Mouse (Mus musculus): ENCODE results near the gene Izumo1r.

Izumo1r gene

DNA sequence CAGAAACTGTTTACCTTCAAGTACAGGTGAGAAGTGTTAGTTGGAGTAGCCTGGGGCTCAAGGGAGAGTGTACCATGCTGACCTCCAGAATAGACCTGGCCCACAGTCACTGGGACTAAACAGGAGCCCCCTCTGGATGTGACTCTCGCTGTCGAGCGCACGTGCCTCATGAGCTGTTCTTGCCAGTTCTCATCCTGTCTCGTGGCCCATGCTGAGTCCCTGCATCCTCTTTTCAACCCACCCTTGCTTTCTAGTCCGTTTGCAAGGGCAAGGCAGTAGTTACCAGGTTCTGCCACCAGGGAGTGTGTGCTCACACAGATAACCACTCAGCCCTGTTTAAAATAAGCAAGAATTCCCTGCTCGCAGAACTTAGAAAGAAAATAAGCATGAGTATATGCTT lies 36.8 kb downstream of the Izumo1r start:
- peak in 1 of 2 experiments; percentile 80 for DNase-seq (ENCODE audit: low spot score in 2 of 2)

GRCm38 (mm10) chr9:14864726-14865125 lies 39.0 kb downstream of the Izumo1r start:
- no peak for DNase-seq (ENCODE audit: low spot score in 2 of 2)

DNA sequence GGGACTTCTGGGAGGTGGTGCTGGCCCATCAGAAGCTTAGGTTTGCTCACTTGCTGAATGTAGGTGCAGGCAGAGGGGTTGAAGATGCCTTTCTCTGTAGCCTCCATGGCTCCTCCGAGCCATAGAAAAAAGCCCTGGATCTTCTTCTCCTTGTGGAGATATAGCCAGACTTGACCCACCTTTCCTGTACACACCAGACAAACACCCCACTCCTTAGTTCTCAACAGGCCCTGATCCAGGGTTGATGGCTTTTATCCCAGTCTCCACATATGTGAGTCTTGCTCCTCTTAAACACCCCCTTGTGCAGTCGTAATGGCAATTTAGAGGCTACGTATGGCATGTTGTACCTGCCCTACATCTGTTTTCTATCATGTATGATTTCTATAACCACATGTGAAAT lies 40.6 kb downstream of the Izumo1r start:
- no peak for DNase-seq (ENCODE audit: low spot score in 2 of 2)

DNA sequence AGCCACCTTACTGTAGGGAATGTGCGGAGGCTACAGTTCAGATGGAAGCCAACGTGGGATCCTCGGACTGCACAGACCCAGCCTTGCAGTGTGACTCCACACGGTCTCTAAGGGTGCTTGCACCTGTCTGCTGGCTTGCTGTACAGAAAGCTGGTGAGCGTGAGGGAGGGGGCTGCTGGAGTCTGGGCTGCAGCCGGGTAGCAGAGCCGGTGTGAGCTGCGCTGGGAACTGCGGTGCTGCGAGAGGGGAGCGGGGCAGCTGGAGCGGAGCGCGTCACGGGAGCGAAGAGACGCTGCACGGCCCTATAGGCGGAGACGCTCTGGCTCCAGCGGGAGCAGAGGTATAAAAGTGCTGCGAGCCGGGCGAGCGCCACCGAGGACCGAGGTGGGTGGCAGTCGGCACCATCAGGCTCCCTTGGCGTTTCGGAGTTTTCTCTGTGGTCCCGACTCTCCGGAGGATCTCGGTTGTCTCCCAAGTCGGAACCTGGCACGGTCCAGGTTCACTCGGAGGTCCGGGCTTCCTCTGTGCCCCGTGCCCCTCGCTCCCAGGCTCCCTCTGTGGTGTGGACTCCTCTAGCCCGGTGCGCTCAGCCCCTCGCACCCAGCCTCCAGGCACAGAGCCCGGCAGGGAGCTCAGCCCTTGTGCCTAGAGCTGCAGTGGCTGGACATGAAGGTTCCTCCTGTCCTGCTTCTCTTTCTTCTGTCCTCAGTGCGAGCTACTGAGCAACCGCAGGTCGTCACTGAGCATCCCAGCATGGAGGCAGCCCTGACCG lies 43.7 kb downstream of the Izumo1r start, which contains the start of gene Gpr83:
TSS of gene Gpr83 (plus strand) at position 343 of the 772 bp plus-strand sequence.
- DNase-seq (ENCODE audit: low spot score in 2 of 2), result peak in 1 of 2 experiments; percentile 56

GRCm38 (mm10) chr9:14858782-14859181 lies 45.0 kb downstream of the Izumo1r start:
- DNase-seq (ENCODE audit: low spot score in 2 of 2), result no peak

- no peak for DNase-seq (ENCODE audit: low spot score in 2 of 2)
These were observed 45.5 kb downstream of the Izumo1r start for GRCm38 (mm10) chr9:14858170-14858706.

DNA sequence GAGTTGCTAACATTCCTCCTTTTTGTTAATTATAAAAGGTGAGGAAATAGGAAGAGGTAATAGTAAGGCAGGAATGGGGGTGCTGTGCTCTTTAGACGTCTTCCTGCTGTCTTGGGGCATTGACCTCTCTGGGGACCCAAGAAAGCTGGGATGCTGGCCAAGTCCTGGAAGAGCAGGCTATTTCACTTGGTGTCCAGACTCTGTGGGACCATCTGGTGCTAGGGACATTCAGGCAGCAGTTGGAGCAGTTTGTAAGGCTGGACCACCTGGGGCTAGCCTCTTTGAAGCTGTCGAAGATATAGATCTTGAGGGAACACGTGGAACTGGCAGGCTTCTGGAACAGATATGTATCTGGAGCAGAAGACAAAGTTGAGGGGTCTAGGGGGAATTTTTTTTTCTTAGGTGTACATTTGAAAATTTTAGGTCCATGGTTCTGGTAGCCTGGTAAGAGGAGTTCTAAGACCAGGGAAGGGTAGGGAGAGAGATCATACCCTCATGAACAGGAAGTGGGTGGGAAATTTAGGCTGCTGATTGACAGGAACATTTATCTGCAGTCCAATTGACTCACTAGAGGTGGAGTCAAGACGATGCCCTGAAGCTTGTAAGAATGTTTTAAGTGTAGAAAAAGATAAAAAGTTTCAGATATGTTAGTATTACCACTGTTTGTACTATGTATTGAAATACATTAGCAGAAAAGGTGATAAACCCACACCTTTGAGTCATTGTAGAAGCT lies 46.7 kb downstream of the Izumo1r start:
- DNase-seq (ENCODE audit: low spot score in 2 of 2), result no peak

GRCm38 (mm10) chr9:14854585-14854984 lies 49.2 kb downstream of the Izumo1r start:
- no peak for DNase-seq (ENCODE audit: low spot score in 2 of 2)

DNA sequence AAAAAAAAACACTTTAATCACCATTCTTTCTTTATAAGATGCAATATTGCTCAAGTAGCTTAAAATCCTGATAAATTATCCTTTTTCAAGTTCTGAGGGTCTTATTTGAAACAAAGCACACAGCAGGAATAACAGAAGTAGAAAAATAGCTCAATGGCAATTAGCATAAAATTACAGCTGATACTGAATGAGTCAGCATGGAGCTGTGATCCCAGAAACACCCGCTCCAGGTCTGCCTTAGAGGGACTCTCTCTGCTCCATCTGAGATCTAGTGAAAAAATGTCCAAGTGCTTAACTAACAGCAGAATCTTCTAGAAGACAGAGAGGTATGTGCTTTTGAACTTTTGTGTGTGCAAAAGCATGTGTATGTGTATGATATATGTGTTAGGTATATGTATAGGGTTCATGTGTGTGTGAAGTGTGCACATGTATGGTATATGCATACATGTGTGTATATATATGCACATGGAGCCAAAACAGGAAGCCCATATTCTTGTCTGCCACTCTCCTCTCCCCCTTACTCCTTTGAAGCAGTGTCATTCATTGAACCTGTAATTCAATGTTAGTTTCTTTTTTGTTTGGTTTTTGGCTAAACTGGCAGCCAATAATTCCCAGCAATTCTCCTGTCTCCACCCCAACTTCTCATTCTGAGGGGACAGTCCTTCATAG lies 55.3 kb downstream of the Izumo1r start:
- no peak for DNase-seq (ENCODE audit: low spot score in 2 of 2)

DNA sequence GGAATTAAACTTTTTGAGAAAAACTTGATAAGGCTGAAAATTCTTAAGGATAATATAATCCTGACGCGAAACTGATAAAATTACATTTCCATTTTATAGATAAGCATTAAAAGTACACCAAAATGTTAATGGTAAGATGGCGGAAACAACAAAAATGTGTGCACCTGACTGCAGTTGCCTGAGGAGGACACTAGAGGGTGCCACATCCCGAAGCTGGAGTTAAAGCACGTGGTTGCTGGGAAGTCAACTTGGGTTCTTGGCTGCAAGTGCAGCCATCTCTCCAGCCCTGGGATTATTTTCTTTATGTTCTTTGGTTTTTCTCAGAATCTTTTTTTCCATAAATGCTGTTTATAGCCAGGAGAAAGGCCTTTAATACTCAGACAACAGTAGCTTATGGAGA lies 57.3 kb downstream of the Izumo1r start:
- no peak for DNase-seq (ENCODE audit: low spot score in 2 of 2)

DNA sequence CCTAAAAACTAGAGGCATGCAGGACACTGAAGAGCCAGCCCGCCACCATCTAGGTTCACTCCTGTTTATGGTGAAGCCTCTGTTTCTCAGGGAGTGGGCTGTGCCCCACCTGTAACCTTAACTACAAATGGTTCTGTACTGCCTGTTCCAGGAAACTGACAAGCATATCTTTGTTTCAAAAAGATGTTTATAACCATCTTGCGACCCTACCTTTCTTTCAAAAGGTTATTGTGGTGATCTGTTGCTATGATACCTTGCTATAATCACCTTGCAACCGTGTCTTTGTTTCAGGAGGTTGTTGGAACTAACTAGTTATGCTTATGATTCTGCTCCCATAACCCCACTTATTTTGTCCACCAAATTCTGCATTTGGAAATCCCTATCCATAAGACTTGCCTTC lies 59.8 kb downstream of the Izumo1r start:
- no peak for DNase-seq (ENCODE audit: low spot score in 2 of 2)

GRCm38 (mm10) chr9:14843311-14843857 lies 60.4 kb downstream of the Izumo1r start:
- DNase-seq (ENCODE audit: low spot score in 2 of 2), result no peak

GRCm38 (mm10) chr9:14841878-14842761 lies 61.6 kb downstream of the Izumo1r start:
- no peak for DNase-seq (ENCODE audit: low spot score in 2 of 2)

GRCm38 (mm10) chr9:14839970-14840369 lies 63.8 kb downstream of the Izumo1r start:
- no peak for DNase-seq (ENCODE audit: low spot score in 2 of 2)

- no peak for DNase-seq (ENCODE audit: low spot score in 2 of 2)
These were observed 64.2 kb downstream of the Izumo1r start for GRCm38 (mm10) chr9:14839527-14839926.

All from left cerebral cortex, adult 9 months (tissue).